Mouse (Mus musculus) splenic B cell, adult 2 months (primary cell): ENCODE measurements at regions not wholly inside any gene's neighbourhood (a gene's known extent, or its start where the extent isn't known, plus 50 kb on each side); places are given as distances from the start of the nearest gene placed in this dataset.

ENCODE experiments used
- DNase-seq: peaks from one replicate; pipeline ENCODE4 v3.0.0-alpha.2; 2011; ENCODE audit warnings: low read depth, low spot score
- H3K27me3 ChIP-seq: 2 replicates; pipeline ENCODE4 v1.6.1; 2012; ENCODE audit warnings: mild to moderate bottlenecking, low read length, moderate library complexity, mixed read lengths; ENCODE audit not compliant: control insufficient read depth, poor library complexity, insufficient read depth, severe bottlenecking
- H3K36me3 ChIP-seq: 2 replicates; pipeline ENCODE4 v1.6.1; 2012; ENCODE audit warnings: mild to moderate bottlenecking, low read length, moderate library complexity, mixed read lengths; ENCODE audit not compliant: control insufficient read depth, poor library complexity, insufficient read depth, severe bottlenecking

DNA sequence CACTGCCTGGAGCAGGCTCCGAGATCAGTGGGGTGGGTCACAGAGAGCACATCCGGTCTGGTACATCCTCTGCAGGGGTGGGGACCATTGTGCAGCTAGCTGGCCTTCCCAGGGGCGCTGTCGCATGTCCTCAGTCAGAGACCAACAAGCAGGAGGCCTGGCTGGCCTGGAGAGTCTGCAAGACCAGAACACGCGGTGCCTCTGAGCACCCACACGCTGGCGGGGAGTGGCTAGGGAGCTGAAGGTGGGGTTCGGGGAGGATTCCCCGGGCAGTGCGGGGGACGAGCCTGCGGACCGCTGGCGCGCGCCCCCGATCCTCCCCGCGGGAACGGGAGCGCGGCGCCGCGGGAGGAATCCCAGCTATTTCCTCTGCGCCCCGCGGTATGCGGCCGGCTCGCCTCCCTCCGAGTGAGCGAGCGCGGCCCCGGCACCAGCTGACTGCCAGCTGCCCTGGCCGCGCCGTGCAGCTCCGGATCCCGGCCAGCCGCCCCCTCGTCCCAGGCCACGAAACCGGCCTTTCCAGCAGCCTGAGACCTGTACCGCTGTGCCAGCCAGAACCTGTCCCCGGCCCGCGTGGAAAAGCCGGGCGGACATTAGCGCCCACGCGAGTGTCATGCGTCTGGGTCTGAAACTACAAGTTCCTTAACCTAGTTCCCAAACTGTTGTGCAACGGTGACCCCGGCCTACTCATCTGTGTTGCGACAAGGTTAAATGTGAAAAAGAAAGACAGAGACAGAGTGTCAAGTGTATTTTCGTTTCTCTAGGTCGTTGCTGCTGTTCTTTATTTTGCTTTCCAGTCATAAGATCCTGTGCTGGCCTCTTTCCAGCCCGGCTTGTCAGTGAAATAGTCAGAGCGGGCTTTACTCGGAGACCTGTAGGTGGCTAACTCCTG, 61.2 kb downstream of the Pkdcc start:
- Histone ChIP-seq H3K27me3 (no peaks in the 10 kb centered on the region), H3K36me3 (no peaks in the 10 kb centered on the region)
- DNase-seq: peak; percentile 87

GRCm38 (mm10) chr17:83277117-83277947, 62.2 kb downstream of the Pkdcc start:
- peak; percentile 87 for DNase-seq
- H3K36me3 ChIP-seq: no peaks in the 10 kb centered on the region
- no peaks in the 10 kb centered on the region for H3K27me3 ChIP-seq

DNA sequence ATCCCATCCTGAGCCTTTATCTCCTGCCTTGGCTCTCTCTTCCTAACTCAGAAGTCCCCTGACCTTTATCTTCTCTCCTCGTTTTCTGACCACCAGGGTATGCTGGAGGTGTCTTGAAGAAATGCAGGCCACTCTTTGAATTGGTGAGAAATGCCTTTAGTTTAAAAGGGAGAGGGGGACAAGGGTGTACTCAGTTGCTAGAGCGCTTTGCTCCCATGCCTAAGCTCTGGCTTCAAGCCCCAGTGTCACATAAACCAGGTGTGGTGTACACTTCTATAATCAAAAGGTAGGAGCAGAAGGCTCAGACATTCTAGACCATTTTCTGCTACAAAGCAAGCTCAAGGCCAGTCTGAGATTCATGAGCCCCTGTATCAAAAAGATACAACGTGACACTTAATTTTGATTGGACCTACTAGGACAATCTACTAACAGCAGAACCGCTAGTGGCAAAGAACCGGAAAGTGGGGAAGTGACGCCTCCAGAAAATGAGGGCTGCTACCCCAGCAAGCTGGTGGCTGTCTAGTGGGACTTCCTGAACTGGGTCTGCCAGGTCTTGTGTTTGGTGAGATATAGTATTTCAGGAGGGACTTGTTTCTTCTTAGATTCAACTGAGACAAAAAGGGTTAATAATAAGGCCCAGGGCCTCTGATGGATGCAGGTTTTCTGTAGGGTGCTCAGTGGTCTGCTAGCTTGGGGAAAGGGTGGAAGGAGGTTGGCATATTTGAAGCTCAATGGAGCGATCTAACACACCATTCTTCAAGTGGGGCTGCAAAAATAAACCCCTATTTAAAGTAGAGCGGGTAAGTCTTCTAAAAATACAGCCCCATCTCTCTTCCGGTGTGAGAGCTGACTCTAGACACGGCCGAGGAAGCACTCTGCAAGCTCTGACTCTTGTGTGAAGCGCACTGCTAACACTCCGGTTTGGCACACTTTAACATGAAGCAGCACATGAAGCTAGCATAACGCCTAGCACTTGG, 63.1 kb downstream of the Pkdcc start:
- no peaks in the 10 kb centered on the region for H3K36me3 ChIP-seq
- H3K27me3 ChIP-seq: no peaks in the 10 kb centered on the region
- peak; percentile 78 for DNase-seq

- no peaks in the 10 kb centered on the region for H3K27me3 ChIP-seq
- no peak for DNase-seq
- H3K36me3 ChIP-seq: no peaks in the 10 kb centered on the region
Measured at GRCm38 (mm10) chr17:83283328-83283727, 67.4 kb upstream of the Eml4 start.

DNA sequence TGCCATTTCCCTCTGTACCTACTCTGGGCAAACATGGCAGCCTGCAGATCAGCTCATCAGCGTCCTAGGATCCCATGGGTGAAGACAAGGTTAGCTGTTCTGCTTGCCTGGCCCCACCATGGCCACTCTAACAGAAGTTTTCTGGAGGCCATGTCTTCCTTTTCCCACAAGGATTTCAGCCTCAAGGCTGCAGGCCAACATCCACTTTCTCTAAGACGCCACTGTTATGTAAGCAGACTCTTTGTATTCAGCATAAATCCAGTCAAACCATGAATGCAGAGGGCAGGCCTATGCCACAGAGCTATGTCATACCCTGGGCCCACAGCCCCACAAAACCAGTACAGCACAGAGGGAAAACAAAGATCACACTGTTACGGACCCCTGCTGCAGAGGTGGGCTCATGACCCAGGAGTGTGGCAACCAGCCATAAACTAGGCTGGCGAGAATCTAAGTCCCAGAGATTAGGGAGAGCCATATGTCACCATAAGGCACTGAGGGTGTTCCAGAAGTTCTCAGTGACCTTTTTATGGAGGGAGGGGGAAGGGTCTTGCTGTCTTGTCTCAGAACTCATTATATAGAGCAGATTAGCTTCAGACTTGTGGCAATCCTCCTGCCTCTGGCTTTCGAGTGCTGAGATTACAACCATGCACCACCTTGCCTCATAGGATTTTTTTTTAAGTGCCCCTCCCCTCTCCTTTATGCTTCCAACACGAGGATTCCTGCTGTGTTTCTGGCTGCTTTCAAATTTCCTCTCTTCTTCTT, 63.2 kb upstream of the Eml4 start:
- no peaks in the 10 kb centered on the region for H3K36me3 ChIP-seq
- no peak for DNase-seq
- H3K27me3 ChIP-seq: no peaks in the 10 kb centered on the region

DNA sequence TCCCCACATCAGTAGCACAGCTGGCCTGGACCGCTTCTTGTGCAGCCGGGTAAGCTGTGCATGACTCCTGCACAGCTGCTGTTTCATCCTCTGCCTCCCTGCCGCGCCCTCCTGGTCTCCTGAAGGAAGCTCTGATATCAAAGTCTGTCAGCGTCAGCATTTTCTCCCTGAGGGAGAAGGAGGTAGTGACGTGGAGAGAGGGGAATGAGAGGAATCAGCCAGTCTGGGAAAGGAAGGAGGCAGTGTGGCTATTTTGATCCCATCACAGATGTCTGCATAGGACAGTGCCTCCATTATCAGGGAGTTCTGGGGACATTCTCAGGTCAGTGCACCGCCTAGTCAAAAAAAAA, 62.6 kb upstream of the Eml4 start:
- H3K36me3 ChIP-seq: no peaks in the 10 kb centered on the region
- H3K27me3 ChIP-seq: no peaks in the 10 kb centered on the region
- DNase-seq: no peak

DNA sequence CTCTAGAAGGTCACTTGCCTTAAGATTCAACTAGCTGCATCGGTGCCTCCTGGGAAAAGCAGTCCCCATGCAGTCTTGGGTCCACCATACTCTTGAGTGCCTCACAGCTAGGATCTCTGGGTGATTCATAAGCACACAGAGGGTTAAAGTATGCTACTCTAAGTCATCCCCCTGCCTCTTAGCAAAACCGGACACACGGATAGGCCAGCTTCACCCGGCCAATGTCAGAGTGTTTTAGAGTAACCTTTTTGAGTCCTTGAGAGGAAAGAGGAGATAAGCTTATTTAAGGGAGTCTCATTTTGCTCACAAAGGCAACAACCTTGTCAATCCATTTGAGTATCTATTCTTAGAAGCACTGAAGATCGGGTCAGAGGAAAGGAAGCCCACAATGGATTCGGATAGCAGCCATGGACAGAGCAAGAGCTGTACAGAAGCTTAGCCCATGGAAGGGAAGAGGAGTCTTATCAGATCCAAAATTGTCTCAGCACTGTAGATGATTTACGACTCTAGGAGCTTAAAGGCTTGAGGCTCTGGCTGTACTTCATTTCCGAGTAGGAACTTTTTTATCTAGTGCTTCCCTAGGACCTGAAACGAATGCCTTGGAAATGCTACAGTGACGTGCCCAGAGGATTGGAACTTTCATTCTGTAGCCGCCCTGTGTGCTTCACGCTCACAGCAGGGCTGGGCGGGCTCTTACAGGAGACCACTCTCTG, 55.0 kb upstream of the Eml4 start:
- DNase-seq: no peak
- H3K27me3 ChIP-seq: no peaks in the 10 kb centered on the region
- no peaks in the 10 kb centered on the region for H3K36me3 ChIP-seq

DNA sequence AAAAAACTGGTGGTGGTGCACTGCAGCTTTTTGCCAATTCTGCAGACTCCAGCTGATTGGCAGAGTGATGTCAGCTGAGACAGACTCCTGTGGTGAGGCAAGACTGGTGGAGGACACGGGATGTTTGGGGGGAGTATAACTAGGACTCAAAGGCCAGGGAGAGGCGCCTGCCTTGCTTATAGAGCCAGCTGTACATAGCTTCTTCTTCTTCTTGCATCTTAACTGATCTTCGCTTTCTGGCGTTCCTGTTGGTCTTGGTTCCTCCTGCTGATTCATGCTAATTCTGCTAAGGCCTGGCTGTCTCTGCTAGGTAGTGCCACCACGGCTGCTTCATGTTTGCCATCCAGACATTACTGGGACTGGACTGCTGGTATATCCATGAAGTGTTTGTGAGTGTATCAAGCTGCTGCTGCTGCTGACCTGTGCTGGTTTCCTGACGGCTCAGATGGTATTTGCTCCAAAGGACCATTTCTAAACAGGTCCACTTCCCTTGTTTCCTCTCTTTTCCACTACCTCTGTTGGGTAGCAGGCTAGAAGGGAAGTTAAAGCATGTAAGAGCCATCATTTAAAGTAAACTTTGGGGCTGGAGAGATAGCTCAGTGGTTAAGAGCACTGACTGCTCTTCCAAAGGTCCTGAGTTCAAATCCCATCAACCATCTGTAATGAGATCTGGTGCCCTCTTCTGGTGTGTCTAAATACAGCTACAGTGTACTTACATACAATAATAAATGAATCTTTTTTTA, 53.2 kb upstream of the Eml4 start:
- no peaks in the 10 kb centered on the region for H3K36me3 ChIP-seq
- H3K27me3 ChIP-seq: no peaks in the 10 kb centered on the region
- DNase-seq: no peak
